Mouse (Mus musculus): ENCODE results near the gene Krtap27-1.

- TF ChIP-seq POLR2A (IDR thresholded peaks at IDR 0.05; ENCODE audit: low read depth, low read length) (no peak), CTCF (IDR thresholded peaks at IDR 0.05; ENCODE audit: extremely low read depth, insufficient read depth, insufficient read length, insufficient replicate concordance) (no peak)
Measured at GRCm38 (mm10) chr16:88679099-88679498, 7.6 kb upstream of the Krtap27-1 start.
